Mouse (Mus musculus): ENCODE data around the gene Men1.

DNA sequence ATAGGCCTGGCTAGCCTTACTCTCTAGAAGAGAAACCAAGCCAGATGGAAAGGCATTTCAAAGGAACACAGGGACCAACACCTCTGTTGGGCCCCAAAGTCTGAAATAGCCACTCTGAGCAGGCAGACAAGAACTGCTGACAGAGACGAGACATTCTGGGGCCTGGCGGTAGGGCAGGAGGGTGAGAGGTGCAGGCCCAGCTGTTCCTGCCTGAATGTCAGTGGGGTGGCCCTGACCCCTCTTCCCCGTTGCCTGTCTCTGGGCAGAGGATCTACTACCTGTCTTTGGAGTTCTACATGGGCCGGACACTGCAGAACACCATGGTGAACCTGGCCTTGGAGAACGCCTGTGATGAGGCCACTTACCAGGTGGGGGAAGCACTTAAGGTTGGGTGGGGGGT lies 50.6 kb downstream of the Men1 start:
- no peak for TF ChIP-seq CTCF (IDR thresholded peaks at IDR 0.05; ENCODE audit: control insufficient read depth, insufficient read depth, insufficient read length)
- no peak for TF ChIP-seq CEBPB (IDR thresholded peaks at IDR 0.05; ENCODE audit: low read depth)
- no peak for TF ChIP-seq MAX (IDR thresholded peaks at IDR 0.05)
- TF ChIP-seq MYOG (IDR thresholded peaks at IDR 0.05; ENCODE audit: control insufficient read depth, extremely low read depth, insufficient read length), result no peak
